Mouse (Mus musculus): ENCODE measurements around the gene Doc2g. TPM values are rescaled to one million over a fixed set of nuclear protein-coding genes. Genes with fewer than 3 reads are reported as not detected.
A peak's percentile ranks its signal among the peaks of the same experiment; 100 is the strongest.

Doc2g gene
- polyA plus RNA-seq, 1 experiment, result 18.4 TPM

- no peak for DNase-seq (ENCODE audit: low read depth)
- no peak for TF ChIP-seq POLR2A (IDR thresholded peaks at IDR 0.05; ENCODE audit: borderline replicate concordance, extremely low read depth, insufficient read depth, insufficient read length, poor library complexity, severe bottlenecking)
- TF ChIP-seq CTCF (IDR thresholded peaks at IDR 0.05; ENCODE audit: borderline replicate concordance, extremely low read depth, insufficient read depth, insufficient read length), result no peak
Measured at GRCm38 (mm10) chr19:4001752-4002151, 1.4 kb upstream of the Doc2g start.

- DNase-seq (ENCODE audit: low read depth), result no peak
- no peak for TF ChIP-seq CTCF (IDR thresholded peaks at IDR 0.05; ENCODE audit: borderline replicate concordance, extremely low read depth, insufficient read depth, insufficient read length)
- TF ChIP-seq POLR2A (IDR thresholded peaks at IDR 0.05; ENCODE audit: borderline replicate concordance, extremely low read depth, insufficient read depth, insufficient read length, poor library complexity, severe bottlenecking), result no peak
Measured at GRCm38 (mm10) chr19:4003641-4004040, 528 bp downstream of the Doc2g start.

GRCm38 (mm10) chr19:4004331-4004730, 1.2 kb downstream of the Doc2g start:
- TF ChIP-seq POLR2A (IDR thresholded peaks at IDR 0.05; ENCODE audit: borderline replicate concordance, extremely low read depth, insufficient read depth, insufficient read length, poor library complexity, severe bottlenecking) (no peak), CTCF (IDR thresholded peaks at IDR 0.05; ENCODE audit: borderline replicate concordance, extremely low read depth, insufficient read depth, insufficient read length) (no peak)
- no peak for DNase-seq (ENCODE audit: low read depth)

GRCm38 (mm10) chr19:4005091-4005490, 2.0 kb downstream of the Doc2g start:
- DNase-seq (ENCODE audit: low read depth), result no peak
- TF ChIP-seq POLR2A (IDR thresholded peaks at IDR 0.05; ENCODE audit: borderline replicate concordance, extremely low read depth, insufficient read depth, insufficient read length, poor library complexity, severe bottlenecking) (no peak), CTCF (IDR thresholded peaks at IDR 0.05; ENCODE audit: borderline replicate concordance, extremely low read depth, insufficient read depth, insufficient read length) (no peak)

GRCm38 (mm10) chr19:4005971-4006370, 2.9 kb downstream of the Doc2g start:
- TF ChIP-seq CTCF (IDR thresholded peaks at IDR 0.05; ENCODE audit: borderline replicate concordance, extremely low read depth, insufficient read depth, insufficient read length), result no peak
- no peak for TF ChIP-seq POLR2A (IDR thresholded peaks at IDR 0.05; ENCODE audit: borderline replicate concordance, extremely low read depth, insufficient read depth, insufficient read length, poor library complexity, severe bottlenecking)
- no peak for DNase-seq (ENCODE audit: low read depth)

- DNase-seq (ENCODE audit: low read depth), result no peak
- TF ChIP-seq POLR2A (IDR thresholded peaks at IDR 0.05; ENCODE audit: borderline replicate concordance, extremely low read depth, insufficient read depth, insufficient read length, poor library complexity, severe bottlenecking), result no peak
- TF ChIP-seq CTCF (IDR thresholded peaks at IDR 0.05; ENCODE audit: borderline replicate concordance, extremely low read depth, insufficient read depth, insufficient read length), result no peak
Measured at GRCm38 (mm10) chr19:4011086-4011485, 8.0 kb downstream of the Doc2g start.

GRCm38 (mm10) chr19:4012432-4013022, 9.4 kb downstream of the Doc2g start, which contains the start of gene Ndufv1:
Ndufv1 (minus strand) TSS chr19:4012806.
- DNase-seq (ENCODE audit: low read depth), result peak; percentile 100
- TF ChIP-seq CTCF (IDR thresholded peaks at IDR 0.05; ENCODE audit: borderline replicate concordance, extremely low read depth, insufficient read depth, insufficient read length) (peak; percentile 83; the same call in 1 of the 2 replicates), POLR2A (IDR thresholded peaks at IDR 0.05; ENCODE audit: borderline replicate concordance, extremely low read depth, insufficient read depth, insufficient read length, poor library complexity, severe bottlenecking) (peak; percentile 32; the same call in 1 of the 2 replicates)

DNA sequence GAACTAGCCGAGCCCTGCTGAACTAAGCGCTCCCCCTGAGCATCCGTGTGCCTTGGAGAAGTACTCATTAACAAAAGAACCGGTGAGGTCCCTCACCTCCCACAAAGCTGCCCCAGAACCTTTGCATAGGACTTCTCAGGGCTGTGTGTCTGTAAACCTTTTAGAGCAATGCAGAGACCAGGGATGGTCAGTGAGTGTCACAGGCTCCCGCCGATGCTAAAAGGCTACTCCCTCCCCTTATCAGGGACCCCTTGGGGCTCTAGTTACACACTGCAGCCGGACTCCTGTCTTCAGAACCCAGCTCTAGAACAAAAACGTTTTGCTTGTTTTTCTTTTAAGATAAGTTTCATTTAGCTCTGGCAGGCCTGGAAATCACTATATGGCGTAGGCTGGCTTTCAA, 10.0 kb downstream of the Doc2g start:
- no peak for TF ChIP-seq POLR2A (IDR thresholded peaks at IDR 0.05; ENCODE audit: borderline replicate concordance, extremely low read depth, insufficient read depth, insufficient read length, poor library complexity, severe bottlenecking)
- no peak for TF ChIP-seq CTCF (IDR thresholded peaks at IDR 0.05; ENCODE audit: borderline replicate concordance, extremely low read depth, insufficient read depth, insufficient read length)
- DNase-seq (ENCODE audit: low read depth), result no peak

- TF ChIP-seq POLR2A (IDR thresholded peaks at IDR 0.05; ENCODE audit: borderline replicate concordance, extremely low read depth, insufficient read depth, insufficient read length, poor library complexity, severe bottlenecking) (no peak), CTCF (IDR thresholded peaks at IDR 0.05; ENCODE audit: borderline replicate concordance, extremely low read depth, insufficient read depth, insufficient read length) (no peak)
Measured at GRCm38 (mm10) chr19:4014802-4015201, 11.7 kb downstream of the Doc2g start.

DNA sequence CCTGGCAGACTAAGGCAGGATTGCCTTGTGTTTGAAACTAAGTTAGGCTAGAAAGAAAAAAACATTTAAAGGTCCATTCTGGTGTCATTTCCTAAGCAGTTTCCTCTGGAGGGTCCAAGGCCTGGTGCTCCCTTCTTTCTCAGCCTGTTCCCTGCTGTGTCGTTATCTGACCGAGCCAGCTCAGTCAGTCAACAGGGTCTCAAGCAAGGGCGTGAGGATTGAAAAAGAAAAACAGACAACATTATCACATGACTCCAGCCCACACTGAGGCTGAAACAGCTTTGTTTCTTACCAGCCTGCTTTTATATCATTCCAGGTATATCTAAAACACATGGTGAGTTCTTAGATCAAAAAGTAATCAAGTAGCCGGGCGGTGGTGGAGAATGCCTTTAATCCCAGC, 12.5 kb downstream of the Doc2g start:
- DNase-seq (ENCODE audit: low read depth), result no peak
- TF ChIP-seq CTCF (IDR thresholded peaks at IDR 0.05; ENCODE audit: borderline replicate concordance, extremely low read depth, insufficient read depth, insufficient read length) (no peak), POLR2A (IDR thresholded peaks at IDR 0.05; ENCODE audit: borderline replicate concordance, extremely low read depth, insufficient read depth, insufficient read length, poor library complexity, severe bottlenecking) (no peak)

More at GRCm38 (mm10) chr19:4014802-4015201, 11.7 kb downstream of the Doc2g start:
- DNase-seq (ENCODE audit: low read depth), result no peak

- TF ChIP-seq POLR2A (IDR thresholded peaks at IDR 0.05; ENCODE audit: borderline replicate concordance, extremely low read depth, insufficient read depth, insufficient read length, poor library complexity, severe bottlenecking), result no peak
- no peak for TF ChIP-seq CTCF (IDR thresholded peaks at IDR 0.05; ENCODE audit: borderline replicate concordance, extremely low read depth, insufficient read depth, insufficient read length)
- no peak for DNase-seq (ENCODE audit: low read depth)
Measured at GRCm38 (mm10) chr19:4017921-4018587, 14.9 kb downstream of the Doc2g start.

Measured in brain, embryonic 14.5 days (tissue).